Mouse (Mus musculus) testis, adult 2 months (tissue): ENCODE measurements around the gene Krt12. TPM values are rescaled to one million over a fixed set of nuclear protein-coding genes. Genes with fewer than 3 reads are reported as not detected.

Experiments used
- H3K27ac ChIP-seq: fragments of 200-500 bp; 2 replicates; pipeline ENCODE4 v1.5.1; 2012; ENCODE audit warnings: low read depth, low read length; ENCODE audit not compliant: control insufficient read depth, insufficient read depth
- H3K27me3 ChIP-seq: fragments of 200-500 bp; 2 replicates; pipeline ENCODE4 v1.6.1; 2012; ENCODE audit warnings: mild to moderate bottlenecking, low read length, moderate library complexity; ENCODE audit not compliant: control insufficient read depth, insufficient read depth
- H3K36me3 ChIP-seq: fragments of 200-500 bp; 2 replicates; pipeline ENCODE4 v1.6.1; 2012; ENCODE audit warnings: mild to moderate bottlenecking, low read length; ENCODE audit not compliant: control insufficient read depth, insufficient read depth
- H3K4me1 ChIP-seq: fragments of 200-500 bp; 2 replicates; pipeline ENCODE4 v1.6.1; 2012; ENCODE audit warnings: low read length; ENCODE audit not compliant: control insufficient read depth, insufficient read depth
- H3K4me3 ChIP-seq: fragments of 200-500 bp; 2 replicates; pipeline ENCODE4 v1.5.1; 2012; ENCODE audit warnings: low read depth, mild to moderate bottlenecking, low read length, moderate library complexity, mixed read lengths; ENCODE audit not compliant: control insufficient read depth
- CTCF ChIP-seq: fragments of 200-500 bp; IDR thresholded peaks from 2 replicates; pipeline ENCODE4 v1.5.1; 2012; ENCODE audit warnings: low read depth, mild to moderate bottlenecking, inconsistent platforms, low read length, moderate library complexity; ENCODE audit not compliant: control insufficient read depth, insufficient read depth, insufficient replicate concordance
- POLR2A ChIP-seq: fragments of 200-500 bp; IDR thresholded peaks from 2 replicates; pipeline ENCODE4 v1.6.1; 2012; ENCODE audit warnings: low read depth, mild to moderate bottlenecking, inconsistent platforms, low read length, moderate library complexity; ENCODE audit not compliant: control insufficient read depth
- polyA plus RNA-seq: library from polyadenylated mRNA; depleted of rRNA; stranded (reverse); fragments of >200 nt; gene quantifications from 2 replicates; pipeline ENCODE4 v1.2.3, GENCODE M21; 2012

The Krt12 gene
- polyA plus RNA-seq, 1 experiment: not detected

DNA sequence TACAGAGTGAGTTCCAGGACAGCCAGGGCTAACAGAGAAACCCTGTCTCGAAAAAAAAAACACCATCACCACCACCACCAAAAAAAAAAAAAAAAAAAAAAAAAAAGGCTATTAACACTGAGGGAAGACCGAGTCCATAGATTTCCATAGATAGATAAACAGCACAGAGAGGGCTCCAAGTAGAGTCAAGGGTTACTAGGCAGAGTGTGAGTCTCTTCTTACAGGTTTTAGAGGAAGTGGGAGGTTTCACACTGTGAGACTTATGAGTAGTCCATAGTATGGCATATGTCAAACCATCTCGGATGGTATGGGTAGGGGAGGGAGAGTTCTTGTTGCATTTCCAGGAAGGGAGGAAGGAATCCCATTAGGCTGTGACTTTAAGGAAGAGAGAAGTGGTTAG, 24.0 kb downstream of the Krt12 start:
- no peaks in the 10 kb centered on the region for H3K27me3 ChIP-seq

GRCm38 (mm10) chr11:99396661-99397060, 25.4 kb downstream of the Krt12 start:
- Histone ChIP-seq H3K27me3 (no peaks in the 10 kb centered on the region), H3K4me1 (no peaks in the 10 kb centered on the region), H3K27ac (no peak overlapping the region), H3K36me3 (no peaks in the 10 kb centered on the region), H3K4me3 (no peak overlapping the region)
- TF ChIP-seq CTCF: no peak
- no peak for TF ChIP-seq POLR2A

More for the DNA sequence above, 24.0 kb downstream of the Krt12 start:
- Histone ChIP-seq H3K36me3 (no peaks in the 10 kb centered on the region), H3K4me1 (no peaks in the 10 kb centered on the region), H3K27ac (no peak overlapping the region), H3K4me3 (no peak overlapping the region)
- TF ChIP-seq CTCF (no peak), POLR2A (no peak)

- Histone ChIP-seq H3K27me3 (no peaks in the 10 kb centered on the region), H3K4me1 (no peaks in the 10 kb centered on the region), H3K36me3 (no peaks in the 10 kb centered on the region), H3K27ac (no peak overlapping the region), H3K4me3 (no peak overlapping the region)
- TF ChIP-seq POLR2A (no peak), CTCF (no peak)
These were observed 26.0 kb downstream of the Krt12 start for GRCm38 (mm10) chr11:99396034-99396433.

- TF ChIP-seq CTCF (no peak), POLR2A (no peak)
- no peaks in the 10 kb centered on the region for H3K36me3 ChIP-seq
These were observed 29.6 kb downstream of the Krt12 start for GRCm38 (mm10) chr11:99392492-99392891.

GRCm38 (mm10) chr11:99391375-99391774, 30.7 kb downstream of the Krt12 start:
- Histone ChIP-seq H3K27me3 (no peaks in the 10 kb centered on the region), H3K36me3 (no peaks in the 10 kb centered on the region), H3K27ac (no peak overlapping the region), H3K4me3 (no peak overlapping the region), H3K4me1 (no peaks in the 10 kb centered on the region; the same call in 1 of the 2 replicates)
- TF ChIP-seq POLR2A (no peak), CTCF (no peak)

More at GRCm38 (mm10) chr11:99392492-99392891, 29.6 kb downstream of the Krt12 start:
- Histone ChIP-seq H3K4me3 (no peak overlapping the region), H3K27me3 (no peaks in the 10 kb centered on the region), H3K4me1 (no peaks in the 10 kb centered on the region), H3K27ac (no peak overlapping the region)

DNA sequence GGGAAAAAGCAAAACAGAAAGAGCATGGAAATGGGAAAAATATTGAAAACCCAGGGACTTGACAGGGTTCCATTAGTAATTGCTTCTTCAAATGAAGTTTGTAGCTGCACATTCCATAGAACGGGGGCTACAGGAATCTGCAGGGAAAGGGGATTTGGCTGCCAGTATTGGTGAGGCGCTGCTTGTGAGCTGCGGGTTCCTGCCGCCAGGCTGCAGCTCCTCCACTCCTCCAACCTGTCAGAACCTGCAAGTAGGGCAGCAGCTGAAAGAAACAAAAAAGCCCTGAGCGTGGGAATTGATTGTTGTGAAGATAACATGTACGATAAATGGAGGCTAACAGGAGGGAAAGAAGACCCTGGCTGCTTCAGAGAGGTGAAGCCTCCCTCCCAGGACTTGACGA, 31.2 kb downstream of the Krt12 start:
- Histone ChIP-seq H3K4me1 (no peaks in the 10 kb centered on the region; the same call in 1 of the 2 replicates), H3K36me3 (no peaks in the 10 kb centered on the region), H3K27me3 (no peaks in the 10 kb centered on the region), H3K4me3 (no peak overlapping the region), H3K27ac (no peak overlapping the region)
- no peak for TF ChIP-seq POLR2A

GRCm38 (mm10) chr11:99389264-99389663, 32.8 kb downstream of the Krt12 start, which contains the start of gene Krt10:
Gene Krt10 (minus strand): TSS chr11:99389364.
- TF ChIP-seq POLR2A: no peak
- no peak for TF ChIP-seq CTCF
- no peak within 1 kb of the TSS for H3K4me3 ChIP-seq
- no peaks in the 10 kb centered on the region; the same call in 1 of the 2 replicates for H3K4me1 ChIP-seq
- no peak within 1 kb of the TSS for H3K27ac ChIP-seq
- no peaks in the 10 kb centered on the region for H3K27me3 ChIP-seq
- H3K36me3 ChIP-seq: no peaks in the 10 kb centered on the region

- H3K36me3 ChIP-seq: no peaks in the 10 kb centered on the region
- H3K4me3 ChIP-seq: no peak overlapping the region
- no peaks in the 10 kb centered on the region; the same call in 1 of the 2 replicates for H3K4me1 ChIP-seq
- H3K27ac ChIP-seq: no peak overlapping the region
- TF ChIP-seq CTCF: no peak
- no peak for TF ChIP-seq POLR2A
- no peaks in the 10 kb centered on the region for H3K27me3 ChIP-seq
These were observed 33.4 kb downstream of the Krt12 start for GRCm38 (mm10) chr11:99388661-99389060.
